Mouse (Mus musculus) common myeloid progenitor, adult 5-6 weeks (primary cell): Measurements from ENCODE around the gene Prr12. TPM values are rescaled to one million over a fixed set of nuclear protein-coding genes. Genes with fewer than 3 reads are reported as not detected.

Experiments used
- ATAC-seq: replicated peaks from 2 replicates; pipeline ENCODE4 v1.8.0; 2016; ENCODE audit warnings: low read depth, mild to moderate bottlenecking, moderate TSS enrichment, inconsistent platforms; ENCODE audit not compliant: poor library complexity, severe bottlenecking
- total RNA-seq: library from RNA; stranded (forward); fragments of 200-1000, 187-1606 nt; gene quantifications from 2 replicates; pipeline ENCODE4 v1.2.3, GENCODE M21; 2017

The Prr12 gene
- total RNA-seq, 1 experiment from 2014 or later: 7.5 TPM

GRCm38 (mm10) chr7:45078513-45078912 is 25.8 kb upstream of the Prr12 start:
- ATAC-seq: no peak; the same call in 1 of the 2 replicates

GRCm38 (mm10) chr7:45077829-45078228 is 25.1 kb upstream of the Prr12 start:
- no peak for ATAC-seq

GRCm38 (mm10) chr7:45077322-45077721 is 24.6 kb upstream of the Prr12 start:
- ATAC-seq: no peak

DNA sequence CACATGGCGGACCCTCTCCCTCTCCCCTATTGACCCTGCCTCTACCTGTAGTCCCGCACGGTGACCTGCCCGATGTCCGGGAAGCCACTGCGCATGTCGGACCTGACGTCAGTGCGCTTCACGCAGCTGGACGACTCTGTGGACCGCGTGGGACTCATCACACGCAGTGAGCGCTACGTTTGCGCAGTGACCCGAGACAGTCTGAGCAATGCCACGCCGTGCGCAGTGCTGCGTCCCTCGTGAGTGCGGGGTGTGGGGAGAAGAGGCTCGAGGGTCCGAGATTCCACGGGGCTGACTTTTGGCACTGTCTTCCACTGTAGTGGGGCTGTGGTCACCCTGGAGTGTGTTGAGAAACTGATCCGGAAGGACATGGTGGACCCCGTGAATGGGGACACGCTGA is 23.8 kb upstream of the Prr12 start:
- ATAC-seq: no peak

GRCm38 (mm10) chr7:45075405-45075804 is 22.7 kb upstream of the Prr12 start:
- ATAC-seq: no peak

GRCm38 (mm10) chr7:45073949-45074348 is 21.3 kb upstream of the Prr12 start:
- ATAC-seq: no peak

DNA sequence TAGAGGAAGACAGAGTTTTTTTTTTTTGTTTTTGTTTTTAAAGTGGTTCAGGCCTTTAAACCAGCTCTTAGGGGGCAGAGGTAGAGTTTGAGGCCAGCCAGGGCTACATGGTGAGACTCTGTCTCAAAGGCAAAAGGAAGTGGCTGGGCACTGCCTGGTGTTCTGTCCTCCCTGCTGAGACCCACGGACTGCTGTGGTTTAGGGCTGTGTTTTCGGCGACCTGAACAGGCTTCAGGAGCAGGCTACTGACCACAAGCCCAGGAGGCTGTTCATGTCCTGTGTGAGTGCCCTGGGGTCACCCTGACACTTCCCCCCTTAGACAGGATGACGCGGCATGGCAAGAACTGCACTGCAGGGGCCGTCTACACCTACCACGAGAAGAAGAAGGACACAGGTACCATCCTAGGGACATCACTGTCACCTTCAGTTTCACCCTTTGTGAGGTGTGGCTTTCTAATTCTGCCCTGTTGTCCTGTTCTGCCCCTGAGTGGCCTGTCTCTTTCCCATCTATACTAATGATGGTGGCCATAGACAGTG is 20.6 kb upstream of the Prr12 start:
- no peak for ATAC-seq

GRCm38 (mm10) chr7:45072230-45072629 is 19.5 kb upstream of the Prr12 start:
- ATAC-seq: no peak

DNA sequence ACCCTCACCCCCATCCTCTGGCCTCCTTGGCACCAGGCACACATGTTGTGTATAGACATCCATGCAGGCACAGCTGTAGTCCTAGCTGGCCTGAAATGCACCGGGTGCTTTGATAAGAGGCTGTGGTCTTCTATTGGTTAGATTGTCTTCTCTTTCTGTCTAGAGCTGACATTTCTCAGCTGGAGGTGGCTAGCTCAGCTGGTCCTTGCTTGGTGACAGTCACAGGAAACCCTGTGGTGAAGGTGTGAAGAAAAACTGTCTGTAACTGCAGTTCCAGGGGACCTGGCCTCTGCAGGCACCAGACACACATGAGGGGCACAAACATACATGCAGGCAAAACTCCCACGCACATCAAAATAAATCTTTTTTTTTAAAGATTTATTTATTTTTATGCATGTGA is 17.0 kb upstream of the Prr12 start:
- ATAC-seq: no peak

DNA sequence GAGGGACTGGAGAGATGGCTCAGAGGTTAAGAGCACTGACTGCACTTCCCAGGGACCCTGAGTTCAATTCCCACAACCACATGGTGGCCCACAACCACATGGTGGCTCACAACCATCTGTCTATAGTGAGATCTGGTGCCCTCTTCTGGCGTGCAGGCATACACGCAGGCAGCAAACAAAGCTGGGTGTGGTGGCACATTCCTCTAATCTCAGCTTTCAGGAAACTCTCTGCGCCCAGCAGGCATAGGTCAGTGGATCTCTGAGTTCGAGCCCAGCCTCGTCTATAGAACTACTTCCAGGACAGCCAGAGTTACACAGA is 15.3 kb upstream of the Prr12 start:
- peak; percentile 57 for ATAC-seq

DNA sequence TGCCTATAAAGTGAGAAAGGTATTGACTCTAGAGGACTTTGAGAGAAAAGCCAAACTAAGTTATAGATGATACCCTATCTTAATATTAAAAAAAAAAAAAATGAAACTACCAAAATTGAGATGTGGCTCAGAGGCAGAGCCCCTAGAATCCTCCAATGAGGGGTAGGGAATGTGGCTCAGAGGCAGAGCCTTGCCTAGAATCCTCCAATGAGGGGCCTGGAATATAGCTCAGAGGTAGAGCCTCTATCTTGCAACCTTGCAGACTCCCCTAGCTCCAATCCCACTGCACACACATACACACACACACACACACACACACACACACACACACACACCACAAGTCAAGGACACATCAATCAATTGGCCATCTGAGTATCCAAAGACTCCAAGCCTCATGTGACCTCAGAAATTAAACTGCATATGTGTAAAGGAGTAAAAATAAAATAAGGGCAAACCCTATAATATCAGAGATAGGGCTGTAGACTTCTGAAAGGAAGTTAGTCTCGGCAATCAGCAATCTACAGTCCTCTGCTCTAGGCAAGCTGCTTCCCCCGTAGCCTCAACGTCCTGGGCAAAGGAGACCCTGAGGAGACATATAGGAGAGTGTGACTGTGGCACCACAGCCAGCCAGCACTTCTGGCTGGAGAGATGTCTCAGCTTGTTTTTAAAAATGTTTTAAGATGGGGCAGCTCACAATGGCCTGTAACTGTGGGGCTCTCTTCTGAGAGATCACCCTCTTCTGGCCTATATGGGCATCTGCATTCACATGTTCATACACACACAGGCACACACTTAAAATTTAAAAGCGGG is 14.7 kb upstream of the Prr12 start:
- ATAC-seq: peak; percentile 43

- peak; percentile 95 for ATAC-seq
These were observed 9.7 kb upstream of the Prr12 start, which contains the start of the genes Nosip and Prrg2 for GRCm38 (mm10) chr7:45062239-45062835. Nosip (plus strand) TSS chr7:45062429. Prrg2 (minus strand) TSS chr7:45062677.

DNA sequence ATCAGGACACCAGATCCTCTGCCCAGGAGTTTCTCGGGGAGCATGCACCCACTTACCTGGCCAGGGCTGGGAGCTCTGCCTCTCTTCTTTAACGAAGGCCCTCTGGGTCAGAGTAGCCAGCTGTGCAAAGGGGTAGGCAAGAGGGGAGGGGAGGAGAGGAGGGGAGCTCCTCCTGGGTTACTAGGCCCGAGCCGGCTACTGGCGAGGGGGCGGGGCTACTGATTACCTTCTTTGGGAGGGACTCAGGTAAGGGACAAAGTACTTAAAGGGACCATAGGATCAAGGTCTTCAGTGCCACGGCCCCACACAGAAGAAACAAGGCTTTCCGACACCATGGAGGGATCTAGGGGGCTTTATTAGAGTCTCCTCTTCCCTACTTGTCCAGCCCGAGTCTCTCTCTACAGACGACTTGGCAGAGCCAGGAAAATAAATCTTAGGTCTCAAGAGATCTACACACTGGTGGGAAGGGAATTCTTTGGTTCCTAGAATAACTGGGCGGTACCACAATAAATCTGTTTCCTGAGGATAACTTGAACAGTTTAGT is 8.9 kb upstream of the Prr12 start:
- ATAC-seq: no peak

DNA sequence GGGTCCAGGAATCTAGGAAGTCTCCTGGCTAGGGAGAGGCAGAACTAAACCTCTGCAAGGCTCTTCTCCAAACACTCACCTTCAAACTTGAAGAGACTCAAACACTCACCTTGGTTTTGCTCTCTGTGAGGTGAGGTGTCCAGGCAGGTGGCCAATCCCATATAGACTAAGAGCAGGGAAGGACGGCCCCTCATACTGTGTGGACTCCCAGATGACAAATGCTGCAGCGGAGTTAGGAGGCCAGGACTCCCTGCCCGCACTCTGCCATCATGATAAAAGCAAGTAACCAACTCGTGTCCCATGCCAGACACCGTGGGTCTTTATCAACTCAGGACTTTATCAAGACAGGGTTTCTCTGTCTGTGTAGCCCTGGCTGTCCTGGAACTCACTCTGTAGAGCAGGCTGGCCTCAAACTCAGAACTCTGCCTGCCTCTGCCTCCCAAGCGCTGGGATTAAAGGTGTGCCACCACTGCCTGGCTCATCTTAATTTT is 8.0 kb upstream of the Prr12 start:
- ATAC-seq: no peak

GRCm38 (mm10) chr7:45058607-45059571 is 6.2 kb upstream of the Prr12 start:
- no peak for ATAC-seq

DNA sequence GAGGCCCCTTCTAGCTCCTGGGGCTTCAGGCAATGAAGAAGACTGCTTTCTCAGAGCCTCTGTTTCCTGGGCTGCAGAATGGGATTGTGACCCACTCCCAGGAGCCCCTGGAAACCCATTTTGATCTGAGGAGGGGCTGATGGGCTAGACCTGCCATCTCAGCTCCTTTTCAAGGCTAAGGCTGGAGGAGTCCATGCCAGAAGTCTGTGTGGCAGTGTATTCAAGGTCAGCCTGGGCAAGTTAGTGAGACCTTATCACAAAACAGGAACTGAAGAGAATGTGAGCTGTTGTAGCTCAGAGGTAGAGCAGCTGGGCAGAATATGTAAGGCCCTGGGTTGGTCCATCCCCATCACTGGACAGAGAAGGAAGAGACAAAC is 4.3 kb upstream of the Prr12 start:
- ATAC-seq: no peak

- no peak for ATAC-seq
These were observed 3.8 kb upstream of the Prr12 start for GRCm38 (mm10) chr7:45056329-45056971.

DNA sequence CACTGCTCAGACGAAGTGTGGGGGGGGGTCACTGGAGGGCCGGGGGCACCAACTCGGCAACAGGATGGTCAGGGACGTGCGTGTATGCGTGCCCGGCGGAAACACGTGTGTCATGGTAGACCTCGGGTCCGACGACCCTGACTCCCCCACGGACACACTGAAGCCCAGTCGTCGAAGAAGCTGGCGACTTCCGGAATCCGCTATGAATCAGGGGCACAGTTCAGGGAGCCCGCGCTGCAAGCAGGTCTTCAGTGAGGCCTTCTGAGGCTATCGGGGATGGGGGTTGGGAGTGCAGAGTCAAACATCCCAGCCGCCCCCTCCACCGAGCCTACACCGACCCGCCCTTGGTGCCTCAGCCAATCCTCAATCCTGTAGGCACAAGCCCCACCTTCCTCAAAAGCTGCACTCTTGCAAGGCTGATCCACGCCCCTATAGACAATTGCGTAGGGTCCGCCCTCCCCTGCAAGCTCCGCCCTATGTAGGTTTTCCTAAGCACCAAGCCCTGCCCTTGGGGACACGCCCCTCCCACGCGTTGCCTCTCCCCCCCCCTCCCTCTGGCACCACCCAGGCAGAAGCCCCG is 1.3 kb upstream of the Prr12 start:
- peak; percentile 93 for ATAC-seq
